Mouse (Mus musculus): ENCODE results near the gene Csta1.

GRCm38 (mm10) chr16:36156402-36156975 lies 25.4 kb upstream of the Csta1 start, which contains the start of gene Stfa2l1:
- TF ChIP-seq POLR2A (IDR thresholded peaks at IDR 0.05; ENCODE audit: low read depth, low read length) (no peak), CTCF (IDR thresholded peaks at IDR 0.05; ENCODE audit: borderline replicate concordance, insufficient read depth, low read length) (no peak)

Data from embryonic fibroblast, embryonic 13.5 days (primary cell).